Mouse (Mus musculus): ENCODE data around the gene Ppp1r35. TPM values are rescaled to one million over a fixed set of nuclear protein-coding genes. Genes with fewer than 3 reads are reported as not detected.

Ppp1r35 gene
- polyA plus RNA-seq, 2 experiments = 37.6 to 46.8 TPM

DNA sequence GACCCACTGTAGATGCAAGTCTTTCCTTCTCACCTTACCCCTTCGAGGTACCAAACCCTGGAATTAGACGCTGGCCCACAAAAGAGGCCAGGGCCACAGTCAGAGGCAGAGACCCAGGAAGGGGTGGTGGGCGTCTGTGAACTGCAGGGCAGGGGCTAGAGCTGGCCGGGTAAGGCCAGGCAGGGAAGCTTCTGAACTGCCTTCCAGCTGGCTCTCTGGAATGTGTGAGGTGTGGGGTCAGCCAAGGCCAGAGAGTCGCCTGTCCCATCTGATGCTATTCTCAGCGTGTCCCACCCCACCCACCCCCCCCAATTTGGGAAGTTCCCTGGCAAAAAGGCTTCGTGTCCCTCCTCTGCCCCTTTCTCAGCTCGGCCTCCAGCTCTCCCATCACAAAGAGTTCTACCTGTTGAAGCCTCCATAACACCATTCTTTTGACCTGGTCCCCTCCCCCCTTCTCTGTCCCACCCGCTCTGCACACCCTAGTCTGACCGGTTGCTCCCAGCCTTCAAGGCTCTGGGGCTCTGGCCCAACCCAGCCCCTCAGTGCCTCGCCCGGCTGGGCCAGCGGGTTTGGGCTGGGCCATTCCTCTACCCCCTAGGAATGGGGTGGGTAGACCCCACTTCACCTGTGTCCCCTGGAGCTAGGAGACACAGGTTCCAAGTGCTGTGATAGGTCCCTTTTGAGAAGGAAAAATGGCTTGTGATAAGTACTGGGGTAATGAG lies 25.4 kb upstream of the Ppp1r35 start:
- peaks cover 68% of the 10 kb centered on the region for H3K36me3 ChIP-seq (ENCODE audit: control insufficient read depth, insufficient read depth, low read length)
- no peaks in the 10 kb centered on the region for H3K9me3 ChIP-seq (ENCODE audit: control insufficient read depth, low read length)
- no peak overlapping the region for H3K4me3 ChIP-seq (replicated peaks; ENCODE audit: low read length)
- 74% methylated on average over 13 of the region's 13 CpGs for WGBS
- no peak overlapping the region for H3K4me2 ChIP-seq (replicated peaks; ENCODE audit: low read depth, low read length, severe bottlenecking)
- ATAC-seq (ENCODE audit: low FRiP score, low read depth) = no peak
- H3K27me3 ChIP-seq (ENCODE audit: control insufficient read depth, insufficient read depth, low read length) = no peaks in the 10 kb centered on the region
- no peak overlapping the region for H3K27ac ChIP-seq (replicated peaks; ENCODE audit: low read depth, low read length)
- TF ChIP-seq POLR2A (IDR thresholded peaks at IDR 0.05; ENCODE audit: borderline replicate concordance, extremely low read depth, insufficient read depth, insufficient read length) = no peak
- no peak for DNase-seq (ENCODE audit: low spot score)
- H3K9ac ChIP-seq (ENCODE audit: low read depth, low read length, severe bottlenecking) = no peak overlapping the region
- peaks cover 12% of the 10 kb centered on the region for H3K4me1 ChIP-seq (ENCODE audit: control insufficient read depth, insufficient read depth, low read length)

DNA sequence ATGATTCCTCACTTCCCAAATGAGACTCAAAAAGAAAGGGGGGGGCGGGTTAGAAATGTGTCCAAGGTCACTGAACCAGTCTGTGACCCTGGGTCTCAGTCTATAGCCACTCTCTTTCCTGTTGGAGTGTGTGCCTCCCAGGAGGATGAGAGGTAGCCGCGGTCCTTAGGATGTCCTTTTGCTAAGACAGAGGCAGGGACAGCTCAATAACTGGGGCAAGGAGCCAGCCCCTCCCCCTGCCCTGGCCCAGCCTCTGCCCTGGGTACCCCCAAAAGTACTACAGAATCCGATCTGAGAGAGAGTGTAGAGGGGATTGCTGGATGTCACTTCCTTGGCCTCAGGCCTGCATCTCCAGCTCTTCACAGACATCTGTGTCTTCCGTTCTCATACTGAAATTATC lies 23.2 kb upstream of the Ppp1r35 start:
- no peak overlapping the region for H3K27ac ChIP-seq (replicated peaks; ENCODE audit: low read depth, low read length)
- TF ChIP-seq POLR2A (IDR thresholded peaks at IDR 0.05; ENCODE audit: borderline replicate concordance, extremely low read depth, insufficient read depth, insufficient read length) = no peak
- DNase-seq (ENCODE audit: low spot score) = no peak
- peaks cover 84% of the 10 kb centered on the region for H3K36me3 ChIP-seq (ENCODE audit: control insufficient read depth, insufficient read depth, low read length)
- no peak overlapping the region for H3K4me3 ChIP-seq (replicated peaks; ENCODE audit: low read length)
- no peaks in the 10 kb centered on the region for H3K27me3 ChIP-seq (ENCODE audit: control insufficient read depth, insufficient read depth, low read length)
- H3K4me1 ChIP-seq (ENCODE audit: control insufficient read depth, insufficient read depth, low read length) = no peaks in the 10 kb centered on the region
- H3K9ac ChIP-seq (ENCODE audit: low read depth, low read length, severe bottlenecking) = no peak overlapping the region
- ATAC-seq (ENCODE audit: low FRiP score, low read depth) = no peak
- H3K4me2 ChIP-seq (replicated peaks; ENCODE audit: low read depth, low read length, severe bottlenecking) = no peak overlapping the region
- WGBS = 84% methylated on average over 5 of the region's 5 CpGs
- H3K9me3 ChIP-seq (ENCODE audit: control insufficient read depth, low read length) = no peaks in the 10 kb centered on the region

DNA sequence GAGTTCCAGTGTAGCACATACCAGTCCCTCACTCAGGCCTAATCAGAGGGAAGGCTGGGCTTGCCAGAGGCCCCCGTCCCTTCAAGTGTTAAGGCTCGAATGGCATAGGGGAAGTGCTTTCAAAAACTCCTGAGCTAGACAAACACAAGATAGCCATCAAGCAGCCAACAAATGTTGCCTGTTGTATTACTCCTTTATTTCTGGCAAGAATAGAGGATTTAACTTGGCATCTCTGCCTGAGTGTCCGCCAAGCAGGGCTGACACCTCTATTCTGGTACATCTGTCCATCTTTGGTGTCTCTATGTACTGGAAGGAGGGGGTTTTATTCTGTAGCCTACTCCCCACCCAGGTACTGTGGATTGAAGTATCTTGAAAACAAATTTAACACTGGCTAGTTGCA lies 22.5 kb upstream of the Ppp1r35 start:
- no peak for TF ChIP-seq POLR2A (IDR thresholded peaks at IDR 0.05; ENCODE audit: borderline replicate concordance, extremely low read depth, insufficient read depth, insufficient read length)
- no peak overlapping the region for H3K27ac ChIP-seq (replicated peaks; ENCODE audit: low read depth, low read length)
- no peak for DNase-seq (ENCODE audit: low spot score)
- no peak overlapping the region for H3K9ac ChIP-seq (ENCODE audit: low read depth, low read length, severe bottlenecking)
- WGBS = 75% methylated on average over 3 of the region's 3 CpGs
- H3K4me1 ChIP-seq (ENCODE audit: control insufficient read depth, insufficient read depth, low read length) = no peaks in the 10 kb centered on the region
- H3K9me3 ChIP-seq (ENCODE audit: control insufficient read depth, low read length) = no peaks in the 10 kb centered on the region
- no peaks in the 10 kb centered on the region for H3K27me3 ChIP-seq (ENCODE audit: control insufficient read depth, insufficient read depth, low read length)
- no peak overlapping the region for H3K4me3 ChIP-seq (replicated peaks; ENCODE audit: low read length)
- ATAC-seq (ENCODE audit: low FRiP score, low read depth) = no peak
- H3K4me2 ChIP-seq (replicated peaks; ENCODE audit: low read depth, low read length, severe bottlenecking) = no peak overlapping the region
- peaks cover 77% of the 10 kb centered on the region for H3K36me3 ChIP-seq (ENCODE audit: control insufficient read depth, insufficient read depth, low read length)

DNA sequence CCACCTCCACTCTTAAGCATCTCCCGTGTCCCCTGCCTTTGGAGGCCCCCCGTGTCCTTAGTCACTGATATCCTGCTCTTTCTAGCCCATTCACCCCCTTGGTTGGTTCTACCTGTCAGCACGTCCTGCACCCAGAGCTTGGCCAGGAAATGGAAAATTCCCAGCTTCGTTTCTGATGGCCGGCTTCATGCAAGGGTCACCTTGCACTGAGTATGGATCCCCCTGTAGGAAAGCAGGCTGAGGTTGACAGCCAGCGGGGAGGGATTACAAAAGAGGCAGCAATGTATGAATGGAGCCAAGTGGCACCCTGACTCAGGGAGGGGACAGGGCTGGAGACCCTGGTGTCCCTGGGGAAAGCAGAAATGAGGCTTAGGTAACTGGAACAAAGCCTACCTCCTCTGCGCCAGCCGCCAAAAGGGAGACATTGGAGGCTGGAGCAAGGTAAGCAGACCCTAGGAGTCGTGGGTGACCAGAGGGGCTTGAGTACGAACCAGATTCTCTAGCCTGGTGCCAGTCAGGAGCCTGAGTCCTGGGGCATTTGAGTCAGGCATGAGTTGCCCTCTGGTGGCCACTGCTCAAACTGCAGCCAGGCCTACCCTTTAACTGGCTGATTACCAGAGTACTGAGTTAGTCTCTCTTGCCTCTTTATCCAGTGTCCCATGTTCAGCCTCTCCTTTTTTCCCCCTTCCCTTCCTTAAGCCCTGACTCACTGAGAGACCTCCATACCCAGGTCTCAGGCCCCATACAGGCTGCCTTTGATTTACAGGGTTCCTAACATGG lies 21.6 kb upstream of the Ppp1r35 start:
- ATAC-seq (ENCODE audit: low FRiP score, low read depth) = peak; percentile 46
- H3K27ac ChIP-seq (replicated peaks; ENCODE audit: low read depth, low read length) = no peak overlapping the region

DNA sequence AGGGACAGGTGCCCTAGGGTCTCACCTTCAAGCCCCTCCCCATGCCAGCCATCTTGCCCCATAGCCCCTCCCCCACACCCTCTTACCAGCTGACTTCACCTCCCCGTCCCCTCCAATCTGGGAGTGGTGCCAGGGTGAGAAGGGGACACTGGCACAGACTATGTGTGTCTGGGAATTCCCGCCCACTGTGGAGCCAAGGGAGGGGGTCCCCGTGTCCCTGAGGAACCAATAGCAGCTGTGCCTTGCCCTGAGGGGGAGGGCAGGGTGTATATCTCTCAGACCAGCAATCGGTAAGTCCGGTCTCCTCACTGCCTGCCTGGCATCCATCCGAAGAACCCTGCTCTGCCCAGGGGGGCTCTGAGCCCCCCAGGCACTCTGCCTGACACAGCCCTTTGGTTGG lies 20.8 kb upstream of the Ppp1r35 start:
- ATAC-seq (ENCODE audit: low FRiP score, low read depth) (no peak), DNase-seq (ENCODE audit: low spot score) (no peak)
- Histone ChIP-seq H3K4me2 (replicated peaks; ENCODE audit: low read depth, low read length, severe bottlenecking) (no peak overlapping the region), H3K9me3 (ENCODE audit: control insufficient read depth, low read length) (no peaks in the 10 kb centered on the region), H3K36me3 (ENCODE audit: control insufficient read depth, insufficient read depth, low read length) (peaks cover 60% of the 10 kb centered on the region), H3K9ac (ENCODE audit: low read depth, low read length, severe bottlenecking) (no peak overlapping the region), H3K27ac (replicated peaks; ENCODE audit: low read depth, low read length) (no peak overlapping the region), H3K4me3 (replicated peaks; ENCODE audit: low read length) (no peak overlapping the region), H3K4me1 (ENCODE audit: control insufficient read depth, insufficient read depth, low read length) (no peaks in the 10 kb centered on the region), H3K27me3 (ENCODE audit: control insufficient read depth, insufficient read depth, low read length) (no peaks in the 10 kb centered on the region)
- WGBS = 81% methylated on average over 6 of the region's 6 CpGs
- TF ChIP-seq POLR2A (IDR thresholded peaks at IDR 0.05; ENCODE audit: borderline replicate concordance, extremely low read depth, insufficient read depth, insufficient read length) = no peak

More for the DNA sequence above, 21.6 kb upstream of the Ppp1r35 start:
- no peak overlapping the region for H3K4me3 ChIP-seq (replicated peaks; ENCODE audit: low read length)
- peak; percentile 87 for DNase-seq (ENCODE audit: low spot score)
- H3K4me2 ChIP-seq (replicated peaks; ENCODE audit: low read depth, low read length, severe bottlenecking) = no peak overlapping the region
- no peaks in the 10 kb centered on the region for H3K4me1 ChIP-seq (ENCODE audit: control insufficient read depth, insufficient read depth, low read length)
- TF ChIP-seq POLR2A (IDR thresholded peaks at IDR 0.05; ENCODE audit: borderline replicate concordance, extremely low read depth, insufficient read depth, insufficient read length) = no peak
- H3K9ac ChIP-seq (ENCODE audit: low read depth, low read length, severe bottlenecking) = no peak overlapping the region
- H3K27me3 ChIP-seq (ENCODE audit: control insufficient read depth, insufficient read depth, low read length) = no peaks in the 10 kb centered on the region
- peaks cover 68% of the 10 kb centered on the region for H3K36me3 ChIP-seq (ENCODE audit: control insufficient read depth, insufficient read depth, low read length)
- WGBS = 48% methylated on average over 10 of the region's 10 CpGs
- H3K9me3 ChIP-seq (ENCODE audit: control insufficient read depth, low read length) = no peaks in the 10 kb centered on the region
